Mouse (Mus musculus) neural tube, embryonic 14.5 days (tissue): ENCODE measurements around the gene Dspp. TPM values are rescaled to one million over a fixed set of nuclear protein-coding genes. Genes with fewer than 3 reads are reported as not detected.

Experiments used
- ATAC-seq: fragments of 200-750 bp; cut with Nextera tagmentation; 2 replicates; pipeline ENCODE4 v1.8.0; 2017; ENCODE audit warnings: low read depth, mild to moderate bottlenecking, moderate TSS enrichment, moderate library complexity
- H3K27ac ChIP-seq: fragments of 300-500 bp; sonication (generic); 2 replicates; pipeline ENCODE4 v1.5.1; 2014; ENCODE audit warnings: low read depth, mild to moderate bottlenecking, control low read depth, low read length, moderate library complexity, mixed read lengths
- H3K27me3 ChIP-seq: fragments of 300-500 bp; sonication (generic); 2 replicates; pipeline ENCODE4 v1.6.1; 2014; ENCODE audit warnings: low read length; ENCODE audit not compliant: control insufficient read depth, insufficient read depth
- H3K36me3 ChIP-seq: fragments of 300-500 bp; sonication (generic); 2 replicates; pipeline ENCODE4 v1.6.1; 2014; ENCODE audit warnings: low read length, mixed read lengths; ENCODE audit not compliant: control insufficient read depth, insufficient read depth
- H3K4me1 ChIP-seq: fragments of 300-500 bp; sonication (generic); 2 replicates; pipeline ENCODE4 v1.6.1; 2014; ENCODE audit warnings: low read length; ENCODE audit not compliant: control insufficient read depth, insufficient read depth
- H3K4me2 ChIP-seq: fragments of 300-500 bp; sonication (generic); 2 replicates; pipeline ENCODE4 v1.6.1; 2014; ENCODE audit warnings: mild to moderate bottlenecking, low read depth, low read length, control low read depth
- H3K4me3 ChIP-seq: fragments of 300-500 bp; sonication (generic); 2 replicates; pipeline ENCODE4 v1.5.1; 2014; ENCODE audit warnings: low read depth, low read length, control low read depth, mixed read lengths
- H3K9ac ChIP-seq: fragments of 300-500 bp; sonication (generic); replicated peaks from 2 replicates; pipeline ENCODE4 v1.6.1; 2014; ENCODE audit warnings: low read depth, mild to moderate bottlenecking, control low read depth, low read length, mixed read lengths
- H3K9me3 ChIP-seq: fragments of 300-500 bp; sonication (generic); 2 replicates; pipeline ENCODE4 v1.6.1; 2016; ENCODE audit warnings: low read length; ENCODE audit not compliant: control insufficient read depth
- WGBS: fragments of 180-500 bp; shearing (Covaris S2); extraction: QIAGEN DNeasy Blood & Tissue Kit; methylation state at CpG from one replicate; pipeline ENCODE4 v1.1.7; 2014; 5-methylcytosine and 5-hydroxymethylcytosine counted together
- polyA plus RNA-seq: library from polyadenylated mRNA; unstranded; fragments of >200 nt; fragmentation: Nextera tagmentation; extraction: Ambion mirVana; gene quantifications from 2 replicates; pipeline ENCODE4 v1.2.1, GENCODE M21; 2014

Dspp gene
- polyA plus RNA-seq, 1 experiment from 2014 or later = not detected

DNA sequence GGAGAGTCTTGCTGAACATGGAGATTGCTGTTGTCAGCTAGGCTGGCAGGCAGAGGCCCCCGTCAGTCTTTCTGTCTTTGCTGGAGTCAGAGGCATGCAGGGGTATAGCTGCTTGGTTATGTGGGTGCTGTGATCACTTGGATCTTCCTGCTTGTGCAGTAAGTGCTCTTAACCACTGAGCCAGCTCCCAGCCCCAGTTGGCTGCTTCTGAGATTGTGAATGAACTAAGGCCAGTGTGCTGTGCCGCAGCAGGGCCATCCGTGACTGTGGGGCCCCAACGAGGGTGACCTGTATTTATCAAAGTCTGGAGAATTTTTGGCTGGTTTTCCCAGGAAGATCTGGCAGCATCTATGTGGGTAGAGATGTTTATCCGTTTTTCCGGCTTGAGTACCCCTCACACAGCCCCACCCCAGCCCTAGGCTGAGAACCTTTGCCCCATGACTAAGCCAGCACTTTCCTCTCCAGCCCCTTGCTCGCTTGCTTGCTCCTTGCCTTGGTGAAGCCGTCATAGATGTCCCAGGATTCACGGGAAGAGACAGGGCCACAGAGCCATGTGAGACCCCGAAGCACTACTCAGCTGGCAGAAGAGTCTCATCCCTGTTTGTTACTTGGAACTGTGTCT is 32.5 kb upstream of the Dspp start:
- Histone ChIP-seq H3K27me3 (no peaks in the 10 kb centered on the region), H3K4me2 (no peak overlapping the region), H3K9ac (no peak overlapping the region), H3K4me1 (no peaks in the 10 kb centered on the region), H3K4me3 (no peak overlapping the region), H3K9me3 (no peaks in the 10 kb centered on the region), H3K36me3 (no peaks in the 10 kb centered on the region), H3K27ac (no peak overlapping the region)
- 78% methylated on average over 10 of the region's 10 CpGs for WGBS
- no peak for ATAC-seq

DNA sequence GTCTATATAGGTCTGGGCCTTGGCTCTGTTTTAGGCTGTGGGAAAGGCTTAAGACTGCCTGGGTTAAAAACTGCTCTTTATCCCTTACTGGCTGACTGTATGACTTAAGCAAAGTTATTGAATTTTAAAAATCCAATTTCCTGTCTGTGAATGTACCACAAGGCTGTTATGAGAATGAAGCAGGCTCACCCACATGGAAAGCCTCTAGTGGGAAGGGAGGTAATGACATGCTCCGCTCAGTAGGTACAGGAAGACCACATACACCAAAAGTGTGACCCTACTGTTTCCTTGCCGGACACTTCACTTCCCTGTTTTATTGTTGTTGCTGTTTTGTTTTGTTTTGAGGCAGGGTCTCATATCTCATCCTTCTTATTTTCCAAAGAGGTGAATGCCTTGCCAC is 29.4 kb upstream of the Dspp start:
- no peak overlapping the region for H3K9ac ChIP-seq
- no peak overlapping the region for H3K27ac ChIP-seq
- H3K36me3 ChIP-seq = no peaks in the 10 kb centered on the region
- 77% methylated on average over 2 of the region's 2 CpGs for WGBS
- no peak for ATAC-seq
- no peaks in the 10 kb centered on the region for H3K27me3 ChIP-seq
- no peaks in the 10 kb centered on the region for H3K4me1 ChIP-seq
- no peak overlapping the region for H3K4me3 ChIP-seq
- no peak overlapping the region for H3K4me2 ChIP-seq
- no peaks in the 10 kb centered on the region for H3K9me3 ChIP-seq

GRCm38 (mm10) chr5:104144057-104144456 is 26.5 kb upstream of the Dspp start:
- Histone ChIP-seq H3K27me3 (no peaks in the 10 kb centered on the region), H3K4me2 (no peak overlapping the region), H3K4me3 (no peak overlapping the region), H3K4me1 (no peaks in the 10 kb centered on the region), H3K27ac (no peak overlapping the region), H3K9me3 (no peaks in the 10 kb centered on the region), H3K36me3 (no peaks in the 10 kb centered on the region), H3K9ac (no peak overlapping the region)
- WGBS = 76% methylated on average over 4 of the region's 4 CpGs
- no peak for ATAC-seq

DNA sequence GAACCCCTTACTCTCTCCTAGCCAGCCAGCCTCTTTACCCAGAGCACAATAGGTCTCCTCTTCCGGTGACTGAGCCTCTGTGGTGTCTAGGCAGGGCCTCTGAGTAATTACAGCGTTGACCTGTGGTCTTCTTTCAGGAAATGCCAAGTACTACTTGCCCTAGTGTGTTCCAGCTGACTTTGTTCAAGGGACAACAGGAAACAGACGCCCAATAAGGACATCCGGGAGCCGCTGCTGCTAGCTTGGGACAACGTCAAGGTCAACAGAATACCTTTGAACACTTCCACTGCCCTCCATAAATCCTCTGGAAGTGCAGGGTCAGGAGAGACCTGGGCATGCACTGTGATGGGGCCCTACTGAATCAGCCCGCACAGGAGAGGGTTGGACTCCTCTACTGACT is 21.2 kb upstream of the Dspp start:
- ATAC-seq = no peak
- Histone ChIP-seq H3K27me3 (no peaks in the 10 kb centered on the region), H3K4me3 (no peak overlapping the region), H3K36me3 (no peaks in the 10 kb centered on the region), H3K4me1 (no peaks in the 10 kb centered on the region), H3K9ac (no peak overlapping the region), H3K27ac (no peak overlapping the region), H3K4me2 (no peak overlapping the region), H3K9me3 (no peaks in the 10 kb centered on the region)
- 64% methylated on average over 7 of the region's 7 CpGs for WGBS

- 95% methylated on average over 6 of the region's 6 CpGs for WGBS
- Histone ChIP-seq H3K36me3 (no peaks in the 10 kb centered on the region), H3K27ac (no peak overlapping the region), H3K9me3 (no peaks in the 10 kb centered on the region), H3K9ac (no peak overlapping the region), H3K4me2 (no peak overlapping the region), H3K4me3 (no peak overlapping the region), H3K4me1 (no peaks in the 10 kb centered on the region), H3K27me3 (no peaks in the 10 kb centered on the region)
- no peak for ATAC-seq
These were observed 20.3 kb upstream of the Dspp start for GRCm38 (mm10) chr5:104150196-104150595.

DNA sequence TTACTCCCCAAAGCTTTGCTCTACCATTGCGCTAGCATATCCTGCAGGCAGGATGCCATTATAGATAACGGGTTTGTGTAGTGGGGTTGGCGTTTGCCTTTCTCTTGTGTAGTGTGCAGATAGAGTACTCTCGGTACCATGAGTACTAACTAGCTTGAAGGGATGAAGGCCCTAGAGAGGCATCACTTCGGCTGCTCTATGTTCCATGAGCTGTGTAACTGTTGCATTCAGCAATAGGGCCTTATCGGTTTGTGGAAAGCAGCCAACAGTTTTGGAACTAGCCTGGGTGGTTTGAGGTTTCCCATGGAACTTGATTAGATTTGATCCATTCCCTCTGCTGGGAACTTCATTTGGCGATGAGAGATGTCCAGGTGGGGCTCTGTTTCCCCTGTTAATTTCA is 12.8 kb upstream of the Dspp start:
- H3K4me2 ChIP-seq = no peak overlapping the region
- ATAC-seq = no peak
- no peak overlapping the region for H3K4me3 ChIP-seq
- no peaks in the 10 kb centered on the region for H3K36me3 ChIP-seq
- no peak overlapping the region for H3K27ac ChIP-seq
- no peaks in the 10 kb centered on the region for H3K9me3 ChIP-seq
- WGBS = 94% methylated on average over 7 of the region's 7 CpGs
- H3K4me1 ChIP-seq = no peaks in the 10 kb centered on the region
- H3K9ac ChIP-seq = no peak overlapping the region
- no peaks in the 10 kb centered on the region for H3K27me3 ChIP-seq

DNA sequence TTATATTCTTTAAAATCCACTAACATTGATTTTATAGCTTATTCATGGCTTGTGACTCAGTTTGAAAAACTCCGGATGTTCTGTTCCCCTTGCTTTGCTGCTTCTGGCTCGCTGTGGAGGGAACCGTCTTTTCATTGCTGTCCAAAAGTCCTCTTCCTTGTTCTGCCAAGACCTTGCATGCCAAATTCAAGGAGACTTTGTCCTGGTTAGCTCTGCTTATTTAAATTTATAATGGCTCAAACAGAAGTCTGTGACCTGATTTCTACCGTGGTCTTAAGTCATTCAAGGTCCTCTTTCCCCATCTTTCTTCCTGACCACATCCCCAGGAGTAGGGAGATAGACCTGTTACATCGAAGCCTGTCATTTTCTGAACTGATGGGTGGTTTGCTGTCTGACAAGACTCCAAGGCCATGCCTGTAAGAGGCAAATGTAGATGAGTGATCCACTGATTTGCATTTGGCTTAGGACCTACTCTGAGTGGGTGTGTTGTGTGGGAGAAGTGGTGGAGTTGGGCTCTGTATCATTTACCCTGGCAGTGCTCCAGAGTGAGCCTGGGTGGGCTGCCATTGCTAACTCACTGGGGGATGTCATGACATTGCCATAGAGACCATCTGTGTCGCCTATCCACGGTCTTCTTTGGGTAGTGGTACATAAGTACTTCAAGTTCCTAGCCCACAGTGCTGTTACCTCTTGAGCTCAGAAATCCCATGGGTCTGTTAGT is 12.0 kb upstream of the Dspp start:
- WGBS = 70% methylated on average over 7 of the region's 7 CpGs
- Histone ChIP-seq H3K36me3 (no peaks in the 10 kb centered on the region), H3K27me3 (no peaks in the 10 kb centered on the region), H3K4me1 (no peaks in the 10 kb centered on the region), H3K27ac (no peak overlapping the region), H3K9ac (no peak overlapping the region), H3K4me2 (no peak overlapping the region), H3K4me3 (no peak overlapping the region), H3K9me3 (no peaks in the 10 kb centered on the region)
- 0 out of 2 replicates have a peak, but pooled peaks have one; percentile 38 for ATAC-seq

GRCm38 (mm10) chr5:104160581-104160980 is 9.9 kb upstream of the Dspp start:
- Histone ChIP-seq H3K9me3 (no peaks in the 10 kb centered on the region), H3K4me1 (no peaks in the 10 kb centered on the region), H3K36me3 (no peaks in the 10 kb centered on the region), H3K4me2 (no peak overlapping the region), H3K9ac (no peak overlapping the region), H3K27me3 (no peaks in the 10 kb centered on the region), H3K4me3 (no peak overlapping the region), H3K27ac (no peak overlapping the region)
- no peak for ATAC-seq
- WGBS = 86% methylated on average over 3 of the region's 3 CpGs

GRCm38 (mm10) chr5:104161390-104161789 is 9.1 kb upstream of the Dspp start:
- Histone ChIP-seq H3K4me1 (no peaks in the 10 kb centered on the region), H3K36me3 (no peaks in the 10 kb centered on the region), H3K9ac (no peak overlapping the region), H3K27ac (no peak overlapping the region), H3K4me2 (no peak overlapping the region), H3K27me3 (no peaks in the 10 kb centered on the region), H3K4me3 (no peak overlapping the region), H3K9me3 (no peaks in the 10 kb centered on the region)
- ATAC-seq = no peak
- 85% methylated on average over 1 of the region's 1 CpGs for WGBS
